Comparison of ENCODE assay signal across 23 mouse cellular contexts in genomic region chr4:152935484-152935883, GRCm38 (mm10).
"Had no signal": no experiment of that assay in that cellular context is flagged by ENCODE, and none has a peak within 500 bp of the region (broad histone marks: within the 10 kb centered on the region; RNA-seq: fewer than 3 reads in every experiment).

No protein-coding gene starts in this region.

- H3K4me2 ChIP-seq: forebrain, embryonic 15.5 days; hindbrain, embryonic 13.5 days; hindbrain, embryonic 15.5 days; kidney, embryonic 15.5 days; limb, embryonic 13.5 days; limb, embryonic 15.5 days had no signal

- H3K36me3 ChIP-seq: forebrain, embryonic 15.5 days; heart, embryonic 10.5 days; hindbrain, embryonic 13.5 days; hindbrain, embryonic 15.5 days; kidney, embryonic 15.5 days; limb, embryonic 13.5 days; limb, embryonic 15.5 days had no signal

- H3K9me3 ChIP-seq: forebrain, embryonic 15.5 days; heart, embryonic 10.5 days; hindbrain, embryonic 13.5 days; hindbrain, embryonic 15.5 days; kidney, embryonic 15.5 days; limb, embryonic 13.5 days; limb, embryonic 15.5 days had no signal

- H3K4me1 ChIP-seq: forebrain, embryonic 15.5 days; hindbrain, embryonic 13.5 days; hindbrain, embryonic 15.5 days; limb, embryonic 13.5 days; limb, embryonic 15.5 days had no signal

- H3K27ac ChIP-seq: forebrain, embryonic 15.5 days; heart, embryonic 10.5 days; hindbrain, embryonic 13.5 days; hindbrain, embryonic 15.5 days; hindbrain, postnatal 0 days; kidney, embryonic 15.5 days; kidney, postnatal 0 days; limb, embryonic 13.5 days; limb, embryonic 15.5 days had no signal

- DNase-seq: forebrain, postnatal 0 days; gastrocnemius, postnatal 14 days; gastrocnemius, postnatal 36 days; heart, adult 11 months; heart, postnatal 10 days; kidney, adult 11 months; kidney, adult 2 months; kidney, adult 9 months; kidney, postnatal 14 days; kidney, postnatal 36 days; layer of hippocampus, adult 9-11 months; layer of hippocampus, postnatal 36 days; left cerebral cortex, postnatal 4 days; lung, adult 18-20 months had no signal

- H3K4me3 ChIP-seq: forebrain, embryonic 15.5 days; heart, embryonic 10.5 days; hindbrain, embryonic 13.5 days; hindbrain, embryonic 15.5 days; kidney, embryonic 15.5 days; limb, embryonic 13.5 days; limb, embryonic 15.5 days had no signal

- H3K9ac ChIP-seq: forebrain, embryonic 15.5 days; forebrain, postnatal 0 days; hindbrain, embryonic 13.5 days; hindbrain, embryonic 15.5 days; kidney, embryonic 15.5 days; limb, embryonic 13.5 days; limb, embryonic 15.5 days had no signal

- H3K27me3 ChIP-seq: forebrain, embryonic 15.5 days; hindbrain, embryonic 13.5 days; hindbrain, embryonic 15.5 days; kidney, embryonic 15.5 days; limb, embryonic 15.5 days had no signal

- ATAC-seq: forebrain, embryonic 15.5 days; forebrain, postnatal 0 days; hindbrain, postnatal 0 days had no signal
